Mouse (Mus musculus) cerebellum, adult 11-12 months (tissue): ENCODE measurements around the gene Tmub1.

Experiments
- DNase-seq: peaks from one replicate; pipeline ENCODE4 v3.0.0; 2022

The Tmub1 gene

DNA sequence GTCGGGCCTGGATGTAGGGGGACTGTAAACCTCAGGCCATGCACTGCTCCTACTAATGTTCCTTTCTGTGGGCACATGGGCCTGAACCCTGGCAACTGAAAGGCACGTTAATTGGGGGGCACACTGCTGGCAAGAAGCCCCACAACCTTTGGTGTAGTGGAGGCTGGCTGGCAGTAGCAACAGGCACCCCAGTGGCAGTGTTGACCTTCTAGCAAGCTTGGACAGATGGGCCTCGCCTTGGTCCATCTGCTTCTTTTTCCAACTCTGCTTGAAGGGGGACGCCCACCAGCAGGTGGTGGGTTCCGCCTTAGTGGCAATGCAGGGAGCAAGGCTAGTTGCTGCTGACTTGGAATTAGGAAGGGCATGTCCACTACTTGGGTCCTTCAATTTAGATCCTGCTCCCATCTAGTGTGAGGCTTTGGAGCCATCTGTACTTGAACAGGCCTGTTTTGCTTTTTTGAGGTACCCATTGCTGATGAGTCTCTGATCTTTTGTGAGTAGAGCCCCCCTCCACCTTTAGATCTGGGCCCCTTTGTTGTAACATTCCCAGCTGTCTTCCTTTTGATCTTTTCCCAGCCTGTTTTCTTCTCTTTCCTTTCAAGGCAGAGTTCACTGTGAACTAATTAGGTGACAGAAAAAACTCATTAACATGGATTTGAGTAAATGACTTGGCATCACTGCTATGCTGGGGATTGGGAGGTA, 5.8 kb upstream of the Tmub1 start:
- DNase-seq = peak; percentile 91

DNA sequence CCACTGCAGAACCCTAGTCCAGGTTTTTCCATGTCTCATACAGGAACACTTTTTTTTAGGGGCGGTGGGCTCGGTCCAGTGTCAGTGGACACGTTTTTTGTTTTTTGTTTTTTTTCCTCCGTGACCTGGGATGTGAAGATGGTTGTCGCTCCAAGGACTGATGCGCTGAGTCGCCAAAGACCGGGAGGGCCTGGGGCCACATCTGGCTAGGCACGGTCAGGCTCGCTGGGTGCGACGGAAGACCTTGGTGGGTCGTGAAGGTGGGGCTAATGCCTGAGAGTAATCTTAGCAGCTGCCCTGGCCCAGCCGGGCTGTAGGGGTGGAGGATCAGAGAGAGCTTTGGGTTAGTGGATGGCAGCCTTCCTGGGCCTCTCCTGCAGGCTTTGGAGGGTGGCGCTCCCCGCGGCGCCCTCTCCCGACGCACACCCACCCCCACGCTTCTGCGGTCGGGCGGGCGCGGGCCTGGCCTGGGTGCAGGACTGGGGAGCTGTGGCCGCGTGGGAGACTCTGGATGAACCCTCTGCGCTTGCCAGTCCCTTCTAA, 5.1 kb upstream of the Tmub1 start:
- peak; percentile 77 for DNase-seq

DNA sequence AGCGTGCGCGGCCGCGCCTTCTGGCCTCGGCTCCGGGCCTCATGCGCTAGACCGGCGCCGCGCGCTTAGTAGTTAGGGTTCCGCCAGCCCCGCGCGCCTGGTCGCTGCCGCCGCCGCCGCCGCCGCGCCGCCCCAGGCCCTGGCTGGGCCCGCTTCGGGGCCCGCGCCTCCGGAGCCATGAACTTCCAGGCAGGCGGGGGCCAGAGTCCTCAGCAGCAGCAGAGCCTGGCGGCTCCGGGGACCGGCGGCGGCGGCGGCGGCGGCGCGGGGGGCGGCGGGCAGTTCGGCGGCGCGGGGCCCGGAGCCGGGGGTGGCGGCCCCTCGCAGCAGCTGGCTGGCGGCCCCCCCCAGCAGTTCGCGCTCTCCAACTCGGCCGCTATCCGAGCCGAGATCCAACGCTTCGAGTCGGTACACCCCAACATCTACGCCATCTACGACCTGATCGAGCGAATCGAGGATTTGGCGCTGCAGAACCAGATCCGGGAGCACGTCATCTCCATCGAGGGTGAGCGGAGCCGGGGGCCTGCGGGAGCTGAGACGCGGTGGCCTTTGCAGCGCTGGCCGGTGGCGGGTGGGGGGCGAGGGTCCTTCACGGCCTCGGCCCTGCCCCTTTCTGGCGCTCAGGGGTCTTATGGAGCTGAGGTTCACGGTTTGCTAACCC, 4.5 kb upstream of the Tmub1 start, which contains the start of gene Agap3:
Agap3 (plus strand) TSS at position 148 of the 661 bp plus-strand sequence.
- peak; percentile 76 for DNase-seq

DNA sequence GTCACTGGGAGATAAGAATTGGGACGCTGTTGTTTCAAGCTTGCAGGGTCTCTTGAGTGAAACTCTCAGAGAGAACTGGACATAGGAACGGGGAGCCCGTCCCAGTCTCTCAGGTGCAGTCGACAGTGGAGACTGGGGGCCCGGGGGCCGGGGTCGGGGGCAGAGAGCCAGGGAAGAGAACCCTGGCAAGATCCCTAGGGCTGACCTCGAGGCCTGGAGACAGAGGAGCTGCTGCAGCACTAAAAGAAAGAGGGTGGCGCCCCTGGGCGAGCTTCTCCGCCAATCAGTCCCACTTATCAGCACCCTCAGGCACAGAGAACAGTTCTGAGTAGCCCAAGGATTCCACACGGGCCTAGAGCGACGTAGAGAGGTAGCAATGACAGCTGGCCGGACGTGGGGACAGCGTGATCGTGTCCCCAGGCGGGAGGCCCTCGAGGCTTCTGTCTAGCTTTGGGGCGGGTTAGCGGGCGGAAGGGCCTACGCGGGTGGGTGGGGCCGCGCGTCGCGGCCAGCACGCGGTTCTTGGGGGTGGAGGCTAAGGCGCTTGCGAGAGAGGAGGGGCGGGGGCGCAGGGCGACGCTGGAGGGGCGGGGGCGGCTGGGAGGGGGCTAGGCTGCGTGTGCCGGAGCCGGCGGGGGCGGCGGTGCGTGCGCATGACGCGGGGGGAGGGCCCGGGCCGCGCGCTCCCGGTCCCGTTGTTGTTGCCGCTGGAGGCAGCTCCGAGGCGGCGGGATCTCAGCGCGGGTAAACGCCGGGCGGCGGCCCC, 3.8 kb upstream of the Tmub1 start:
- peak; percentile 89 for DNase-seq

DNA sequence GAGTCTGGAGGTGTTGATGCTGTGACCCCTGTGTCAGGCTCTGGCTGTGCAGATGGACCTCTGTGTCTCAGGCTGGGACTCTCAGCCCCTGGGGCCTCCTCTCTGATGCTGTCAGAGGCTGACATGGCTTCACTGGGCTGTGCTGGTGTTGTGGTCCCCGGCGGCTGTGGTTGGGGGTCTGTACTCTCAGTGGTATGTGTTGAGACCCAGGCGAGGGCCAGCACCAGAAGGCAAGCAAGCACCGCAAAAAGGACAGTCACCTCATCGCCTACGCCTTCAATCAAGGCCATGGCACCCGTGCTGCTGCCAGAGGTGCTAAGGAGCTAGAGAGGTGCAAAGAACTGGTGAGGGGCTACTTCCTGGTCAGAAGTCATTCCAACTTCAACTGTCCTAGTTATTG, 1.0 kb downstream of the Tmub1 start:
- peak; percentile 68 for DNase-seq

DNA sequence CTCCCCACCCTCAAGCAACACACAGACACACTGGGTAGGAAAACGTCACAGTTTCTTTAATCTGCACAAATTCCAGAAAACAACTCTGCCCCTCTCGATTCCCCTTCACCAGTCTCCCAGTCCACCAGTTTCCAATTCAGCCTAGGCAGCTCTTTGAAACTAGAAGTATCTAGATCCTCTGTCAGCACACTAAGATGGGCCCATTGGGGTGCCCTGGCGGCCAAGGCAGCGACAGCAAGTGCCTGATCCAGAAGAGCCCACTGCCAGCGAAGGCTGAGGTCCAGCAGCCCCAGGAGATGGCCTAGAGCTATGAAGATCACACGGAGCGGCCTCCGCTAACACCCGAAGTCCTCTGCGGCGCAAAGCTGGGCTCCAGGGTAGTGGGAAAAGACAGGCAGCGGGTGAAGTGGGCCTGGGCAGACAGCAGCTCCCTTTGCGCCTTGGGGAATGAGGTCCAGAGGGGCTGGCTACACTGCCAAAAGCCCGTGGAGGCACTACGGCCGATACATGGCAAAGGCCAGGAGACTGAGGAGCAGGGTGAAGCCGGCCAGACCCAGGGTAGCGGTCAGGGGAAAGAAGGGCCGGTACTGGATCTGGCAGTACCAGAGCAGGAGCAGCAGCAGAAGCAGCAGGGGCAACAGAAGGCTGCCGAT, 2.1 kb downstream of the Tmub1 start:
- DNase-seq = peak; percentile 70

DNA sequence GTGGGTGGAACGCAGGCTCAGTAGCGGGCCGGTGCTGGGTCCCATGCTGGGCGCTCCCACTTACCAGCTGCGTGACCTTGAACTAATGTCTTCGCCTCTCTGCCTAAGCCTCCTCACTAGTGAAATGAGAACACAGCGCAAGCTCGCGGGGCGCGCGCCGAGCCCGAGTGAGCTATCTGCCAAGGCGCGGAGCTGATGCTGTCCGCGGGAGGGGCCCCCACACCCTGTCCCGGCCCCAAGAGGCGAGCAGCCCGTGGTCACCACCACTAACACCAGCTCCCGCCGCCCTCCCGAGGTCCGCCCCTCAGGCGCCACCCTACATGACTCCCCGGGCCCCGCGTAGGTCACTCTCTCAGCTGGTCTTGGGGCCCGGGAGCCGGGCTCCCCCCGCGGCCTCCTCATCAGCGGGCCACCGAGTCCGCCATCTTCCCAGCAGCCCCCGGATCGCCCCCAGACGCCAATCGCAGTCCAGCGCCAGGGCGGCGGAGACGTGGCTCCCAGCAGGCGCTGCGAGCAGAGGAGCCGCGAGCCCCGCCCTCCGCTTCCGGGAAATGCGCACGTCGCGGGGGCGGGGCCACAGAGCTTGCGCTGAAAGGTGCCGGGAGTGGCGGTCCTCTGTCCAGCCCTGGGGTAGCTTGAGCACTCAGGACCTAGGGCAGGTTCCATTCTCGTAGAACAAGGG, 2.8 kb downstream of the Tmub1 start, which contains the start of gene Fastk:
Fastk (minus strand) TSS at position 542 of the 682 bp plus-strand sequence.
- DNase-seq = peak; percentile 95

DNA sequence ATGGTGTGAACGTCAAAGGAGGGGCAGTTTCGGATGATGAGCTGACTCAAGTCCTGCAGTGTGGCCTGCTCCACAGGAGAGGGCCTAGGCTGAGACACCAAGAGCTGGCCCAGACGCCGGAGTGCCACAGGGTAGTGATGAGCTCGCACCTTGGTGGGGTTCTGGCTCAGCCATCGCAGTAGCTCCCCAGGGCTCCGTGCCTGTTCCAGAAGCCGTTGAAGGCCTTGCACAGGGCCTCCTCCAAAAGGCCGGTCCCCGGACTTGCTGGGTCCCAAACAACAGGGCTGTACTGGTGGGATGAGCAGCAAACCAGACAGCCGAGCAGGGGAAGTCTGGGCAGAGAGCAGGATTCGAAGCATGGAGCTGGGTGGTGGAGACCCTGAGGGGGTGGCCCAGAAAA, 3.7 kb downstream of the Tmub1 start:
- DNase-seq = peak; percentile 65

DNA sequence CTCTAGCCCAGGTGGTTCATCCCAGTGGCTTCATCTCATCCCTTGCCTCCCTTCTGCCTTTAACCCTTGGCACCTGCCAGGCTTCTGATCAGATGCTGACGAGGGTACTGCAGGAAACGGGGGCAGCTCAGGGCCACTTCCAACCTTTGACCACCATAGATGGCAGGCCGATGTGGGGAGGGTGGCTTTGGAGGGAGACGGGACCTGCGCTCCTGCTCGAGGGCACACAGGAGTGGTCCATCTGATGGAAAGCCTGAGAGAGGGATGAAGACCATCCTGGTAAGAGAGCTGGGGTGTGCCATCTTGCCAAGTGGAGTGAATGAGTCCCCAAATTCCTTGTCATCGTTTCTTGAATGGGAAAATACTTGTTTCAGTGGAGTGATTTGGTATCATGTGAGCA, 4.5 kb downstream of the Tmub1 start:
- peak; percentile 48 for DNase-seq

DNA sequence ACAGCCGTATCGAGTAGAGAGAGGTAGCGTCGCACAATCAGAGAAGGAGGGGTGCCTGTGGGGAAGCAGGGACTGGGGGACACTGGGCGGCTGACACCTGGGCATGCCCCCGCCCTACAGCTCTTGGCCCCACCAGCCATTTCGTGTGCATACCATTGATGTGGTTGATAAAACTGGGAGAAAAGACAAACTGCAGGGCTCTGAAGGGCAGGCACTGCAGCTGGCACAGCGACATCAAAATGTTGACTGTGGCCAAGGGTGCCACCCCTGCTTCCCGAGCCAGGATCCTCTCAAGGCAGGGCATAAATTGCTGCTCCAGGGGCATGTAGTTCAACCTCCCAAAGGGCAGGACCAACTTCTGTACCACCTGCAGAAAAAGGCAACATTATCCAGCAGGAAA, 5.6 kb downstream of the Tmub1 start:
- DNase-seq = no peak

DNA sequence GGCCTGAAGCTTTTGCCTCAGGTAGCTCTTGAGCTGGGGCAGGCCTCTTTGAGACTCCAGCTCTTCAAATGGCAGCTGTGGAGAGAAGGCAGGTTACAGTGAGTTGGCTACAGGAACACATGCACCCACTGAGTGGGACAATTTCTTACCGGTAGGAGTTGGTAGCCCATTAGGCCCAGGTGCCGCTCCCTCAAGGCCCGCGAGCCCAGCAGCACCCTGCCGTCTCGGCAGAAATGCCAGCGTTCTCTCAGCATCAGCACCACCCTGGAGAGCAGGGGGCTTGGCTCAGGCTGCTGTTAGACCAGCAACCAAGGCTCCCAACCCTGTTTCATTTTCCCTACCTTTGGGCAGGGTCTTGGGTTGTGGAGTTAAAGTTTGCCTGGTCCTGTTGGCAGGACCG, 6.5 kb downstream of the Tmub1 start:
- DNase-seq = no peak

DNA sequence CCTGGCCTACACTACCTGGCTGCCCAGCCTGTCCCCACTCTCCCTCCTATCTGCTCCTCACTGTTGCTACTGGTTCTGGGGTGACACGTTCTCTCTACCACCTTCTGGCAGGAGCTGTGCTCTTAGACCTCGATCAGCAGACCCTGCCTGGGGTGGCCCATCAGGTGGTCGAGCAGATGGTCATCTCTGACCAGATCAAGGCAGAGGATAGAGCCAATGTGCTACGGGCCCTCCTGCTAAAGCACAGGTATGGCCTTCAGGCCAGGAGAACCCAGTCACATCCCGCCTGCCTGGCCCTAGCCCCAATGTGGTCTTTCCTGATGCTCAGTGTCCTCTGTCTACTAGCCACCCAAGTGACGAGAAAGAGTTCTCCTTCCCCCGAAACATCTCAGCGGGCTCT, 13.7 kb downstream of the Tmub1 start:
- no peak for DNase-seq

DNA sequence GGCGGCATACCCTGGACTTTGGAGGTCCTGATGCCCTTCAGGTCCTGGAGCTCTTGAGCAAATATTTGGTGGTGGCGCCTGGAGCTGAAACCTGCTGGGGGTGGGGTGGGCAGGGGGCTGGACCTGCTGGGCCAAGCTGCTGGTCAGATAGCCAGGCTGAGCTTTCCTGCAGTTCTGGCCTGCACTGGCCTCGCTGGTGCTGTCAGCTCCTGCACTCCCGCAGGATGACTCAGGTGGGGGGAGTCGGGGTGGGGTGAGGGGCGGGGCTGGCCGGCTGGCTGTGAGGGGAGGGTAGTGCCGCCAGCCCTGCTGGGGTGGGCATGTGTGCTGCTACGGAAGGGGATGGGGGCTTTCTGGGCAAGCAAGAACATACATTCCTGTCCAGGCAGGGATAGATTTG, 19.1 kb downstream of the Tmub1 start:
- DNase-seq = no peak

DNA sequence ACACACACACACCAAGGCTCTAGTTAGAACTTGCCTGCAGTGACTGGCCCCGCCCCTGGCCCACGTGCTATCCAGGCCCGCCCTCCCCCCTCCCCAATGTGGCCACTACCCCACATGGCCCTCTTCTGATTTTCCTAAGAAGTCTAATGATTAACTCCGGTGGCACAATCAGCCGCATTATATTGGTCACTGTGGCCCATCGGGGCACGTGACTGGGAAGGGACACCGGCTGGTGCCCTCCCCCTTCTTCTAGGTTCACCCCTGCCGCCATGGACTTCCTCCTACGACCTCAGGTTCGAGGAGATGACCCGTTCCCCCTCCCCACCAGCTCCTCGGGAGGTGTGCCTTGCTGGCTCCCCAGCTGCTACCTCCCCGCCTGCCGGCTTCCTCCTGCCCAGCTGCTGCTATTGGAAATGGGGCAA, 19.7 kb downstream of the Tmub1 start:
- no peak for DNase-seq

DNA sequence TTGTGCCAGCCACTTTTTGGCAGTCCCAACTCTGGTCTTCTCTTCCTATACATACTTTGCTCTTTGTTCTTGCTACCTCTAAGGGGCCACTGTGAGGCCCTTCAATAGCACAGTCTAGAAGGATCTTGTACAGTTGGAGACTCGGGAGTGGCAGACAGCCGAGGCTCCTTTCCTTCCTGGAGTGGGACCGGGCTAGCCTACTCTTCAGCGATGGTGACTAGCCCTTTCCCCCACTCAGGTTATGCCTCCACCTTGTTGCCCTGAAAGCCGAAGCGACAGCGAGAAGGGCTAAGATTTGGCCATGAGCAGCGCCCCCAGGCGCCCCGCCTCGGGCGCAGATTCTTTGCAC, 20.4 kb downstream of the Tmub1 start:
- no peak for DNase-seq

DNA sequence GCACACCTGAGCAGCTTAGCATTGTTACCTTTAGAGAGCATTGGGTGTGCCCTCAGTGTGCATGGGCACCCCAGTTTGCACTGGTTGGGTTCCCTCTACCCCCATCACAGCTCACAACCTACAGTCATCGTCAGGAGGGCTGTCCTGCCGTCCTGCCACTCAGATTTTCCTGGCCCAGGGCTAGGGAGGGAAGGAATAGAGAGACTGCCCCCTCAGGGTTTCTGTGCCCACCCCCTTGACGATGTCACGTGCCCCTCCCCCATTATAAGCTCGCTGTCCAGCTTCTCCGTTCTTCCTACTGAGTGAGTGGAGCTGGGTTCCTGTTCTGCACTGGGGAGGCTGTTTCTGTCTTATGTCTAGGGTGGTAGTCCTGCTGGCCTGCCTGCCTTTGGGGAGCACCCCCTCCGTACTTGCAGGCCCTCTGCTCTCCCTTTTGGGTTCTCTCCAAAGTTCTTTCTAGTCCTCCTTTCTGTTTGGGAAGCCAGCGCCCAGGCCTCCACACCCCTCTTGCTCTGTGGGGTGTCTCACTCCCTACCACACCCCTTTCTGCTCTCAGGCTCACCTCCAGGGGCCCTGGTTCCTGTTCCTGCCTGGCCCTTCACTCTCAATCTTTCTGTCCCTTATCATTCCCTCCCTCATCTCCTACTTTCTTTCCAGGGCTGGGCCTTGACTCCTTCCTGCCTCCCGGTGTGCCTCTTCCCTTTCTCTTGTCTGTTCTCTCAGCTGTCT, 20.9 kb downstream of the Tmub1 start:
- peak; percentile 60 for DNase-seq

DNA sequence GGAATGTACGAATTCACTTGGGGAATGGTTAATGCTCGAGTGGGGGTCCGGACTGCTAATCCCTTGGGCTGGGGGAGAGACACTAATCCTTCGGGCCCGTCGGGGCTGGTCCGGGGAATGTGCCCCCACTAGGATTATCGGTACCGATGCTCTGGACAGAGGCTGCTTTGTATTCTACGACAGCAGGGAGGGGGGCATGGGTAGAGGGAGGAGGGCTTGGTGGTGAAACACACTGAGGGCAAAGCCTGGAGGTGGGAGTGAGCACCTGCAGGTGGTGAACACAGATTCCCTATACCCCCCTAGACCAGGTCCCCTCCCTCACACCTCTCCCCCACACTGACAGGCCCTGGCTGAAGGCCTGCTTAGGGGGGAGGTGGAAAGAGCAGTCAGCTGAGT, 21.6 kb downstream of the Tmub1 start:
- DNase-seq = peak; percentile 69

DNA sequence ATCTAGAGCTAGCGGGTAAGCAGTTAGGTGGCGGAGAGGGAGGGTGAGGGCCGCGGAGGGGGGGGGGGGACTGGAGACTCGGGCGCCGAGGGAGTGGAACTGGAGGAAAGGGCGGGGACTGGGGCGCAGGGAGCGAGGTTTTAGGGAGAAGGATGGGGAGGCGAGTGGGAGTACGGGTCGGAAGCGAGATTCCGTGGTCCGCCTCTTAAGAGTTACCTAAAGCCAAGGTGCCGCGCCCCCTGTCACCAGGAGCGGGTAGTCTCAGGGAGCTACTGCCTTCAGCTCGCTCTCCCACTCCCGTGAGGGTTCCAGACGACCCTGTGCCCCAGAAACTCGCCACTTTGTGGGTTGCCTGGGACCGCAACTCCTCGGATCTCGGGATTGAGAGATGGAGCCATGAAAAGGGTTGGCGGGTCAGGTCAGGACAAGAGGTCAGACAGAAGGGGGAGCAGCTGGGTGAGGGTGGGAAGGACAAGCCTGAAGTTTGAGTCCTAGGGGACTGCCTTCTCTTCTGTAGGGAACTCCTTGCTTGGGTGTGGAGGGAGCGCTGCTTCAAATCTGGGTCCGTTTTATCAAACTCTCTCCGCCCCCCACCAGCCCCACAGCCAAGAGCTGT, 22.1 kb downstream of the Tmub1 start:
- no peak for DNase-seq

DNA sequence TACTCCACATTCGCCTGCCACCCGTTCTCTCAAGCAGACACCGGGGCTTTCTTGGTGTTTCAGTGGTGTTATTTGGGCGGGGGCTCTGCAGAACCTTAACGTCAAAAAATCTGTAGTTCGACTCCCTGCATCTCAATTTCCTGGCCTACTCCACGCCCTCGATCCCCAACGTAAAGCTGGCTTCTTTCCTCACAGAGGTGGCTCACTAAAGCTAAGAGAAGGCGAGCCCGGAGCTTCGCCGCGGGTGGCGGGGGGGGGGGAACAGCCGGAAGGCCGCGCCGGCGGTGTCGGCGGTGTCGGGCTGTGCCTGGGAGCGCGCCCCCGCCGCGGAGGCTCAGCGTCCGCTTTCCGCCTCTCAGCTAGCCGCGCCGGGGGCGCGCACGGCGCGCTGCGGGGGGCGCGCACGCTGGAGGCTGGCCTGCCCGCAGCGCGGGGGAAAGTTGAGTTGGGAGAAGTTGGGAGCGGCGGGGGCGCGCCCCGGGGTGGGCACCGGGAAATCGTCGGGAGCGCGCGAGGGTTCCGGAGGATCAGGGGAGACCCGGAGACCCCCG, 22.7 kb downstream of the Tmub1 start:
- DNase-seq = peak; percentile 81

DNA sequence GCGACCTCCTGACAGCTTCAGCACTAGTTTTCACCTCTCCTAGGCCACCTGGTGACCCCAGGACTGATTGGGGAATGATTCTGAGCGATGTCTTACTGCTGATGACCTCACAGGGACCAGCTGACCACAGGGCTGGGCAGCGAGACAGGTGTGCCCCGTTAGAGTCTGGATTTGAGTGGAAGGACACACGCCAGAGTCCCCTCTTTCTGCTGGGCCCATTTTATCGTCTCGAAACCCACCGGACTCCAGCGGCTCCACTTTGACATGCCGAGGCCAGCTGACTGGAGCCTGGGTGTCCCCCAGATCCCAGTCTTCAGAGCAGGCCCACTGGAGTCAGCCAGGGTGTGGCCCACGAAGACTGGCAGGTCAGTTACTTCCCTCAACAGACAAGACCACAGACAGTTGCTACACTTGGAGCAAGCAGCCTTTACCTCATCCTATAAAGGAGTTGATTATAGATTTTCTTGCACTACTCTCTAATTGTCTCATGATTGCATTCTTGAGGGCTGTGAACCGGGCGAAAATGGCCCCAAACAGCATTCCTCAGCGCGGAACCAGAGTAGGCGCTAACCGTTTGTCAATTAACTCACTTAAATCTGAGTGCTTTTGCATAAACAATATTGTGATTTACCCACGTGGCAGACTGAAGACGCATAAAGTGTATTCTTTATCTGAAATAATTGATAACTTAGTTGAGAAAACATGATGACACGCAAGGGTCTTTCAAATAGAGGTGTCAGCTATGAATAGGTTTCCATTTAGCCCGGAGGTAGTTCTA, 23.5 kb downstream of the Tmub1 start:
- DNase-seq = no peak
